Mouse (Mus musculus) MEL (cell line): ENCODE measurements around the gene Vav3.

ENCODE experiments used
- CTCF ChIP-seq, 3 experiments: IDR thresholded peaks in 2 of 3; conservative IDR thresholded peaks in 1 of 3; 2 replicates each; pipeline ENCODE4 v1.5.1; 2011 to 2012; ENCODE audit warnings: low read length in 3 of 3, low read depth in 2 of 3, mild to moderate bottlenecking in 2 of 3, improper control_type of control experiment in 1 of 3, inconsistent platforms in 1 of 3, mixed read lengths in 1 of 3, moderate library complexity in 1 of 3; ENCODE audit not compliant: control insufficient read depth in 1 of 3, insufficient read depth in 1 of 3, poor library complexity in 1 of 3, severe bottlenecking in 1 of 3
- MAFK ChIP-seq: IDR thresholded peaks from 2 replicates; pipeline ENCODE4 v1.6.1; 2011; ENCODE audit warnings: low read depth, mild to moderate bottlenecking, low read length, improper control_type of control experiment, borderline replicate concordance
- MYB ChIP-seq: IDR thresholded peaks from 2 replicates; pipeline ENCODE4 v1.6.1; 2011; ENCODE audit warnings: mild to moderate bottlenecking, low read depth, low read length, improper control_type of control experiment
- POLR2A ChIP-seq, 2 experiments: IDR thresholded peaks; 2 replicates each; pipeline ENCODE4 v1.6.1; 2011 to 2012; ENCODE audit warnings: low read length in 2 of 2, mild to moderate bottlenecking in 2 of 2, control low read depth in 1 of 2, improper control_type of control experiment in 1 of 2, low read depth in 1 of 2, moderate library complexity in 1 of 2; ENCODE audit not compliant: control insufficient read depth in 1 of 2, insufficient read depth in 1 of 2, poor library complexity in 1 of 2
- USF1 ChIP-seq: IDR thresholded peaks from 2 replicates; pipeline ENCODE4 v1.6.1; 2014; ENCODE audit warnings: low read depth, mild to moderate bottlenecking, inconsistent platforms, low read length, improper control_type of control experiment, moderate library complexity
- ZMIZ1 ChIP-seq: IDR thresholded peaks from 2 replicates; pipeline ENCODE4 v1.6.1; 2012; ENCODE audit warnings: low read depth, mild to moderate bottlenecking, inconsistent platforms, low read length, improper control_type of control experiment, moderate library complexity
- ZNF384 ChIP-seq: IDR thresholded peaks from 2 replicates; pipeline ENCODE4 v1.6.1; 2012; ENCODE audit warnings: low read depth, mild to moderate bottlenecking, inconsistent platforms, low read length, improper control_type of control experiment

DNA sequence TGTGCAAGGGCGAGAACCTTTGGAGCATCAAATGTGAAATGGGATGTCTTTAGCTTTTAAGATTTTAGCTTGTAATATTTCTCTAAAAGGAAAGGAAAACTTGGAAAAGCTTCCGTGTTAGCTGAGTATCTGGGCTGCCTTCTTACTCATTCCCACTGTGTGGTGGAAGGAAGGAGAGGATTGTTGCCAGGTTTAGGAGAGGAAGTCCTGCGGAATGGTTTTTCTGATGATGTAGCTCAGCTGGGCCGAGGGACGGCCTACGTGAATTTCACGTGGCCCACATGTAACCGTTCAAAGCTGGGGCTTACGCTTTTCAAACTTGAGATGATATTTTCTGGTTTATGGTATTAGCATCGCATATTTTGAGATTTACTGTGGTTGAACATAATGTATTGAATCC is 48.3 kb downstream of the Vav3 start:
- TF ChIP-seq ZMIZ1, result no peak
- TF ChIP-seq USF1, result no peak
- TF ChIP-seq CTCF (IDR thresholded peaks at IDR 0.05 in 2 of 3, conservative IDR thresholded peaks at IDR 0.05 in 1 of 3; ENCODE audit: control insufficient read depth in 1 of 3, insufficient read depth in 1 of 3, low read depth in 2 of 3, low read length in 3 of 3, poor library complexity in 1 of 3, severe bottlenecking in 1 of 3), result no peak
- TF ChIP-seq MAFK, result no peak
- TF ChIP-seq MYB, result no peak
- no peak for TF ChIP-seq POLR2A (IDR thresholded peaks at IDR 0.05; ENCODE audit: control insufficient read depth in 1 of 2, insufficient read depth in 1 of 2, low read depth in 1 of 2, low read length in 2 of 2, poor library complexity in 1 of 2)
- TF ChIP-seq ZNF384, result no peak
